Mouse (Mus musculus): ENCODE data around the gene Camkmt.

The Camkmt gene

DNA sequence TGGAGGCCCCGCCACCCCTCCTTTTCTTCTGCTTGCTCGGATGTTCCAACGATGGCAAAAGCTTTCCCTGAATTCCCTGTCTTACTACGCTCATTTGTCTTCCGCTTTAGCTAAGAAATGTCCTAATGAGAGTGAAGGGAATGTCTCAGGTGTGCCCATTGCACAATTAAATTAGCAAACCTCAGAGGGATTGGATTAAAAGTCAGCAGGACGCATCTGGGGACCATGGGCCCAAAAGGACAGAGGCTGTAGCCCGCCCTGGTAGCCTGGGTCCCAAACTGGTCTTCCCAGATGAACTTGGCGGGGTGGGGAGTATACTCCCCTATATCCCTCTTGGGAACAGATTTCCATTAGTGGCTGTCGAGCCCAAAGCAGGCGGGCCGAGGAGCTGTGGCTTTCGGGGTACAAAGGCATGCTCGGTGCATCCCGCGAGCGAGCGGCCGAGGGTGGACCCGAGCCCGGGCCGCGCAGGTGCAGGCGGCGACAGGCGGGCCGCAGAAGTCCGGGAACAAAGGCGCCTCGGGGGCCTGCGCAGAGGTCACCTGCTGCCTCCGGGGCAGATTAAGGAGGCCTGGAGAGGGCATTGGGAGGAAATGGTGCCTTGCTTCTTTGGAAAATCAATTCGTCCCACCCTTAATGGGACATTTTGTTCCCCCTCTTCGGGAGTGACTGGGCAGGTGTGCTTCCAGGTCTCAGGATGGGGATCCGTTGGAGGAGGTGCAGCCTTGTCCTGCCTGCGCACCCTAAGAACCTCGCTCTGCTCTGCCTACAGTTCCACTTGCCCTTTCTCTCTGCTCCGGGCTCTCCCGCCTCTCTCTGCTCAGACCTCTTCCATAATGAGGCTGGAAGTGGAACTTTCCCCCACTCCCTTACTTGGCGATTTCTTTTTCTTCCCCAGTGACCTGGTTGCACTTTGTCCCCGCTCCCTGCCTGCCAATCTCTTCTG, 374.4 kb downstream of the Camkmt start:
- DNase-seq = peak; percentile 64 to 81

GRCm38 (mm10) chr17:85469776-85470175, 379.4 kb downstream of the Camkmt start:
- DNase-seq = no peak

- no peak for DNase-seq
Measured at GRCm38 (mm10) chr17:85472687-85473202, 382.4 kb downstream of the Camkmt start.

- no peak for DNase-seq
Measured at GRCm38 (mm10) chr17:85473217-85473616, 382.9 kb downstream of the Camkmt start.

GRCm38 (mm10) chr17:85473881-85474280, 383.5 kb downstream of the Camkmt start:
- DNase-seq = no peak

- DNase-seq = no peak
Measured at GRCm38 (mm10) chr17:85481241-85481640, 390.9 kb downstream of the Camkmt start.

GRCm38 (mm10) chr17:85483086-85483485, 392.7 kb downstream of the Camkmt start:
- DNase-seq = no peak

DNA sequence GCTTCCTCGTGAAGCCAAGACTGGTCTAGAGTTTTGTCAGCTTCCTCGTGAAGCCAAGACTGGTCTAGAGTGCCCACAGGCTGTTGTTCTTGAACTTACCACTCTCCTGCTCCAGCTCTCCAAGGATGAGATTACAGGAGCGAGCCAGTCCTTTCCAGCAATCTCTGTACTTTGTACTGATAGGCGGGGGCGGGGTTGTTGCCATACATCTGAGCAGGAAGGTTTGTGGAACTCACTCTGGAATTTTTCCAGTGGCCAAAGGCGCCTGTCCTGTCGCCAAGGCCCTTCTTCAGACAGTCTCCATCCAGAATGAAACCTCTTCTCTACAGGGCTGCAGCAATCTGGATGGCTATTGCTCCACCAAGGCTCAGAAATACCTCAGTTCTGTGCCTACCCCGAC, 393.7 kb downstream of the Camkmt start:
- DNase-seq = no peak

DNA sequence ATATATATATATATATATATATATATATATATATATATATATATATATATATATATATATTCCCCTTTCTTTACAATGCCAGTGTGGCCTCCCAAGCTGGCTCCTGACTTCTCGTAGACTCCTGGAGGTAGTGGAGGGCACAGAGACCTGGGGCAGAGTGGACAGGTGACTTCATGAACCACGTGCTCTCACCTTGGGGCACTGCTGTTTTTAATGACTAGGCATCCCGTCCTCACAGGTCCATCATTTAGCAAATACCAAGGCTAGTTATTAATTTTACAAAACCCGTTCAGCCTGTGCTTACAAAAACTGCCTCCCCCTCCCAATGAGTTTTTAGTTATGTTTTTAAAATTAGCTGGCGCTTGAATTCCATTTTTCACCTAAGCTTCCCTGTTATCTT, 394.2 kb downstream of the Camkmt start:
- no peak for DNase-seq

GRCm38 (mm10) chr17:85485065-85485945, 395.0 kb downstream of the Camkmt start:
- DNase-seq = no peak

DNA sequence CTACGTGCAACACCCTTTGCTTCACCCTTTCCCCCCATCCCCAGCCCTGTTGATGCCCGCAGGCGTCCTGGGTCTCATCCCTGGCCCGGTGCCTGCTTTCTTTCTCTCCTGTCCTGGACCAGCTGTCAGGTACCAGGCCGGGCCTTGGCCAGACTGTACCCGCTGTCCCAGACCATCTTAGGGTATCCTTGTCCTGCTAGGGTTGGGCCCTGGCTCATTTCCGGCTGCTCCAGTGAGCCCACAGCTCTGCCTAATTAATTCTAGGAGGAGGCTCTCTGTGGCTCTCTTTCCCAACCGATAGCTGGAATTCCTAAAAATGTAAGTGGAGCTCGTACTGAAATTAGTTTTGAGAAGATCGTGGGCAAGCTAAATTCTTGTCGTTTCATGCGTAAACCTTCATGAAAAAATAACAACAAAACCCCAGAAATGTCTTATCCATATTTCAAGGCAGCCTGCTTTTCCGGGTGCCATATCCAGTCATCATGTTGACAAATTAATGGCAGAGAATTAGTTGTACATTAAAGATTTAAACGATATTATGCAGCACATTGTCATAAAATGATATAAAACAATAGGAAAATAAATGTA, 395.7 kb downstream of the Camkmt start:
- peak in 1 of 2 experiments; percentile 7 for DNase-seq

- DNase-seq = no peak
Measured at GRCm38 (mm10) chr17:85486585-85487480, 396.5 kb downstream of the Camkmt start.

DNA sequence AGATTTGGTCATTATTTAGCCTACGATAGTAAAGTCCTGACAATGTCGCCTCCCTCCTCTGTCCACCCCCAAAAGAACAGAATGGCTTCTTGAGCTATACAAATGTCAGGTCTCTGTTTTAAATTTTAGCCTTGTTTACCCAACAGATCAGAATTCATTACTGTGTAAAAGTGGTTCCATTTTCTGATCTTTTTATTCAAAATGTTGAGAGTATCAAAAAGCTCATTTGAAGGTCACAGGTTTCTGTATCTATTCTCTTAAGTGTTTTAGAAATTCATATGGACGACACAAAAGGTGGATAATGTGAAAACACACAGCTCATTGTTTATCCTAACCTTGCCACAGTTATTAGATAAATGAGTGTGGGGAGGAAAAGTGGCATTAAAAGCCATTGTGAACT, 397.2 kb downstream of the Camkmt start:
- no peak for DNase-seq

- no peak for DNase-seq
Measured at GRCm38 (mm10) chr17:85488601-85489487, 398.5 kb downstream of the Camkmt start.

- no peak for DNase-seq
Measured at GRCm38 (mm10) chr17:85489488-85489980, 399.2 kb downstream of the Camkmt start.

DNA sequence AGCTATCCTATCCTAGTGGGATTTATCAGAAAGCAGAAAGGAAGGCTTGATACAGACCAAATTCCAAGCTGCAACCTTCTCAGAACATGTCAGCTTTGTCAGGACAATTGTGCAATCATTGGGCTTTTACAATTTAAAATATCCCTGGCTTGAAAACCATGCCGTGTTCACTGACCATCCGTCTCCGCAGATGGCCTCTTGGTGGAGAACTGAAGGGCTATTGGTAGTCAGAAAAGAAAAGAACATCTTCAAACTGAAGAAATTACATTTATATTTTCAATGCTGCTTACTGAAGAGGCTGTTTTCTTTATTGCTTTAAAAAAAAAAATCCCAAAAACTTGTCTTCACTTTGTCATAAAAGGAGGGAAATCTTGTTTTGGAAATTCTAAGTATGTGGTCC, 401.1 kb downstream of the Camkmt start:
- DNase-seq = no peak

DNA sequence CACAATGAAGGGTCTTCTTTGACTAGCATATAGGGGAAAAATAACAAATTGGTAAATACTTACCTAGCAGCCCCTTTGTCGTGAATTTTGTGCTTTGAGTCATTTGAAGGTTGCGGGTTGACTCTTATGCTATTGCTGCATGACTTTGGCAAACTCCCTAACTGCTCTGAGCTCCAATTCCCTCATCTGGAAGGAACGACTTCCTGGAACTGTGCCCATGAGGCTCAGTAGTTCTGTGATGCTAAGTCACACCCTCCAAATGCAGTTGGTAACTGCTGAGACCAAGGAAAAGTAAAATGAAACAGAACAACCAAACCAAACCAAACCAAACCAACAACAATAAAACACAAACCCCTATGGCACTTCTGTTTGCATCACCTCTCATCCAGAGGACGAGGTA, 403.2 kb downstream of the Camkmt start:
- no peak for DNase-seq

DNA sequence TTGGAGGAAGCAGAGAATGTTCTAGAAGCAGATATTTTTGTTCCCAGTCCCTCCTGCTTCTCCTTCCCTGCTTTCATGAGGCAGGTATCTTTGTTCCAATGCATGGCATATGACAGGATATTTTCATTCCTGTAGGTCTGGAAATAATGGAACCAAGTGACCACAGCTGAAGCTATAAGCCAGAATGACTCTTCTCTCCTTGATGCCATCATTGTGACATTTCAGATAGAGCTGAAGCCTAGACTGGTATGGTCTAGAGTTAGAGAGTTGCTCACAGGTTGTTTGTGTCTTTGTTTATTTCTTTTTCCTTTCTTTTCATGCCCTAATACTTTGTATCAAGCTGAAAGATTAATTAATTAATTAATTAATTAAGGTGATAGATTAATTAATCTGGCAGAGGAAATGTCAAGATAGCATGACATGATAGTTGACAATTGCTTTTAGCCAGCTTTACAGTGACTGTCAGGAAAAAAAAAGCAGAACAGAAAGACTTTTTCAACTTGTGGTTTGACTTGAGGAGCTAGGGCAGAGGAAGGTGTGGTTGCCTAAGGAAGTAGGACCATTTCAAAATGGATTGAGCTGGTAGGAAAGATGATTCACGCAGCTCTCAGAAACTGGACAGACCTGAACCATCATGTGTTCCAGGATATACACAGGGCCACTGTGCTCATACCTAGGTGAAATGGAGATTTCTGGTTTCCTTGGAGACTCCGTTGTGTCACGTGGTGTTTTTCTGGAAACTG, 404.8 kb downstream of the Camkmt start:
- DNase-seq = no peak

DNA sequence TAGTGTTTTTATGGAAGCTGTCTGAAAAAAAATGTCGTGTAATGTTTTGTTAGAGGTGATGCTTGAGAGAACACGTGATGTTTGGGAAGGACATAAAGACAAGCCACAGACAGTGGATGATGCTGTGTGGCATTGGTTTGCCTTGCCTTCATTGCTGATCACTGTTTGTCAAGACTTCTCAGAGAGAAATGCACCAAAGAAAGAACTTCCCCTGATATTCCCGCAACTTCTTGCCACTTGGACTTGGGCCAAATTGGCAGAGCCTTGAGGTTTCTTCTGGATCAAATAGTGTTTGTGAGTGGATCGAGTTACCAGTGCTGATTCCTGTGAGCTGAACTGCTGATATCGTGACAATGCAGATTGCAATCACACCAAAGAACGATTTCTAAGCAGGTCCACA, 405.5 kb downstream of the Camkmt start:
- no peak for DNase-seq

GRCm38 (mm10) chr17:85504888-85505287, 414.5 kb downstream of the Camkmt start:
- no peak for DNase-seq
